Mouse (Mus musculus): ENCODE results near the gene Gnl1.
"Not testable (repeated sequence)": the region's sequence is repeated elsewhere in the genome, so short reads cannot be mapped to it uniquely, and the experiment has no call there.

The Gnl1 gene

DNA sequence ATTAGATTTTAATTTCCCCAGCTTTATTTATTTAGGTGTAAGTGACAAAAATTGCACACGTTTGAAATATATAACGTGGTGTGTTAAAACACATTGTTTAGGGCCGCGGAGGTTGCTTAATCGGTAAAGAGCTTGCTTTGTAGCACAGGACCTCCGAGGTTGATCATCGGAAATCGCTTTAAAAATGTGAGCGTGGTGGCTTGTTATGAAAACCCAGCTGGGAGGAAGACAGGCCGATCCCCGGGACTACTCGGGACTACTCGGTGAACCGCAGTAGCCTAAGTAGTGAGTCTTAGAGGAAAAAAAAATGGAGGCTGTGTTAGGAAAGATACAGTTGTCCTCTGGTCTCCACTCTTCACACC, 15.2 kb downstream of the Gnl1 start:
- DNase-seq = no peak

- peak; percentile 98 to 99 for DNase-seq
Measured at GRCm38 (mm10) chr17:35996949-35997348, 17.3 kb downstream of the Gnl1 start.

DNA sequence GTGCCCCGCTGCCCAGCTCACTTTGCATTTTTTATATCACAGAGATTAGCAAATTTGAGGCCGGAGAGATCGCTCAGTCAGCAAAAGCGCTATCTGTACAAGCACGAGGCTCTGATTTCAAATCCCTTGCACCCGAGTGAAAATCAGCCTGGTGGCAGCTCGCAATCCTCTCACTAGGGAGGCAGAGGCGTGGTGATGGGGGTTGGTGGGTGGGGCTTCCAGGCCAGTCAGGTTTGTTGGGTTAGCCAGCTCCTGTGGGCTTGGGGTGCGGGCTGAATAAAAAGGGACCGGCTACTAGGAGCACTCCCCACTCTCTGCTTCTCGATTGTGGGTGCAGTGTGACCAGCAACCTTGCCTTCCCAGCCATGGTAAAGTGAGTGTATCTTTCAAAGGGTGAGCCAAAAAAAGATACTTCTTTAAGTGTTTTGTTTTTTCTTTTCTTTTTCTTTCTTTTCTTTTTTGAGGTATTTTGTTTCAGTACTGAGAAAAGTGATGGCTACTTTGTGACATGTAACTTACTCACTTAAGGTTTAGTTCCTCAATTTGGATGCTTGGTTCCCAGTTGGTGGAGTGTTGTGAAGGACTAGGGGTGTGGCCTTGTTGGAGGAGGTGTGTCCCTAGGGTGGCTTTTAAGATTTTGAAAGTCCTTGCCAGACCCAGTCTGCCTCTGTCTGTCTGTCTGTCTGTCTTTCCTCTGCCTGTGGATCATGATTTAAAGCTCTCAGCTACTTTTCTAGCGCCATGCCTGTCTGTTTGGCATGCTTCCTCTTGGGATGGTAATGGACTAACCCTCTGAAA, 18.3 kb downstream of the Gnl1 start:
- no peak for DNase-seq

DNA sequence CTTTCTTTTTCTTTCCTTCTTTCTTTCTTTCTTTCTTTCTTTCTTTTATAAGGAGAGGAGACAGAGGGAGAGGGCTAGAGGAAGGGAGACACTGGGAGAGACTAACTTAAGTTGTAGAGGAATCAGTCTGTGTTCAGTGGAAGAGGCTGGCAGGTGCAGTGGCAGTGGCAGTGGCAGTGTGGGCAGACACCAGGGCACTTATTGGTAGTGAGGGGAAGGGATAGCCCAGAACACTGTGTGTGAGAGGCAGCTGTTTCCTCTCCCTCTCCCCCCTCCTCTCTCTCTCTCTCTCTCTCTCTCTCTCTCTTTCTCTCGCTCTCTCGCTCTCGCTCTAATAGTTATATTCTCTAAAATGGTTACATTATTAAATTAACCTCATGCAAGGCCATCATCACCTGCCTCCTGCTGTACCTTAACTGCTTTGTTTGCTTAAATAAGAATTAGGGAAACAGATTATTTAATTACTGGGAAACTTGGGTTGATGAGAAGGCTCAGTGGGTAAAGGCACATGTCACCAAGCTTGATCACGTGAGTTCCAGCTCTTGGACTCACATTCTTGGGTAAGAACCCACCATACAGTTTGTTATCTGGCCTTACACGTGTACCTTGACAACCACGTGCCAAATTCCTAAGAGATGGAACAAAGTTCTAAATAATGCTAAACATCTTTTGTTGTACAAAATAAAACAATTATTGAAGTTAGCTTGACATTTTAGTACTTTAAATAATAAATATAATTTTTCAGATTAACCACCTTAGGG, 19.1 kb downstream of the Gnl1 start:
- no peak for DNase-seq

- no peak for DNase-seq
Measured at GRCm38 (mm10) chr17:35999356-35999755, 19.7 kb downstream of the Gnl1 start.

DNA sequence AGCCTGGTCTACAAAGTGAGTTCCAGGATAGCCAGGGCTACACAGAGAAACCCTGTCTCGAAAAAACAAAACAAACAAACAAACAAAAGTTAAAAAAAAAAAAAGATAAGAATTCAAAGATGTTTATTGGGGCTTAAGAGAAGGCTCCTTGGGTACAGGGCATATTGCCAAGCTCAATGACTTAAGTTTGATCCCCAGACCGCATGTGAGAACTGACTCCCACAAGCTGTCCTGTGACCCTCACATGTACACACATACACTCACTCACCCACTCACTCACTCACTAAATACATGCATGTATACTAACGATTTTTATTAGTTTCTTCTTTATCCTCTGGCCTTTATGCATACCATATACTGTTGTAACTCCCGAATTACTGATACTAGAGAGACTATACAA, 20.7 kb downstream of the Gnl1 start:
- no peak for DNase-seq

DNA sequence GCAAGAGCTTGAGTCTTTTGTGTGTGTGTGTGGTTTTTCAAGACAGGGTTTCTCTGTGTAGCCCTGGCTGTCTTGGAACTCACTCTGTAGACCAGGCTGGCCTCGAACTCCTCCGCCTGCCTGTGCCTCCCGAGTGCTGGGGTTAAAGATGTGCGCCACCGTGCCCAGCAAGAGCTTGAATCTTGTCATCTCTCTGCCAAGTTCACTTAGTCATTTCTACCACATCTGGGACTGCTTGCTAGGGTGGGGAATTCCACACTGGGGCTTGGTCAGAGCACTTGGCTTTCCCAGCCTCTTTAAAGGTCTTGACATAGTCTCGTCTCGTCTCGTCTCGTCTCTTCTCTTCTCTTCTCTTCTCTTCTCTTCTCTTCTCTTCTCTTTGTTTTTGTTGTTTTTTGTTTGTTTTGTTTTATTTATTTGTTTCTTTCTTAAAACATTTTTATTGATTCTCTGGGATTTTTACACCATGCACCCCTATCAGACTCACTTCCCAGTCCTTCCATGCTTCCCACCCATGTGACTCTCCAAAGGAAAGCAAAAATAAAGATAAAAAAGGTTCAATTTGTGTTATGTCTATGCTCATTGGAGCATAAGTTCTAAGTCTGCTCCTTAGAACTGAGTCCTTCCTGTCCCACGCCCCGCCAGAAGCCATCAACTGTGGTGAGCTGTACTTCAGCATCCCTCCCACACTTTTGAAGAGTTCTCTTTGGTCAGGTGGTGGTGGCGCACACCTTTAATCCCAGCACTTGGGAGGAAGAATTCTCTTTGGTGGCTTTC, 21.7 kb downstream of the Gnl1 start:
- DNase-seq = no peak

DNA sequence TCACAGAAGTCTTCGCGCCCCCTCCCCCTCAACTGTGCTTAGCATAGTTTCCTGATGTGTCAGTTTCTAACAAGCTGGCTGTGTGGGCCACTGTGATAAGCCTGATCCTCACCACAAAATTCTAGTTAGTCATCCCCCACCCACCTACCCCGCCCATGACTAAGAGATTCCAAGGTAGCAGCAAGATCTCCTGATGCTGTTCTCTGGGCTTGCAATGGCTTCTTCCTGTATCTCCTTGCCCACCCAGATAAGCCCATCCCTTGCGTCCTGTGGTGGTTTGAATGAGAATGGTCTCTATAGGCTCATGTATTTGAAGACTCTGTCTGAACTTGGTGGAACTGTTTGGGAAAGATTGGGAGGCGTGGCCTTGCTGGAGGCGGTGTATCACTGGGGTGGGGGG, 22.3 kb downstream of the Gnl1 start:
- no peak for DNase-seq

GRCm38 (mm10) chr17:36003331-36003730, 23.7 kb downstream of the Gnl1 start:
- DNase-seq = no peak

- not testable (repeated sequence) for DNase-seq
Measured at GRCm38 (mm10) chr17:36004409-36004808, 24.8 kb downstream of the Gnl1 start.

GRCm38 (mm10) chr17:36014977-36015376, 35.3 kb downstream of the Gnl1 start:
- no peak for DNase-seq

- no peak for DNase-seq
Measured at GRCm38 (mm10) chr17:36017046-36017445, 37.4 kb downstream of the Gnl1 start.

- no peak for DNase-seq
Measured at GRCm38 (mm10) chr17:36018979-36019378, 39.3 kb downstream of the Gnl1 start.

GRCm38 (mm10) chr17:36019519-36019918, 39.9 kb downstream of the Gnl1 start:
- no peak for DNase-seq

GRCm38 (mm10) chr17:36020191-36021073, 40.8 kb downstream of the Gnl1 start, which contains the start of gene H2-T24:
Gene H2-T24 (minus strand): TSS chr17:36020560.
- peak in 1 of 2 experiments; percentile 17 for DNase-seq

- DNase-seq = no peak
Measured at GRCm38 (mm10) chr17:36021309-36021708, 41.7 kb downstream of the Gnl1 start.

DNA sequence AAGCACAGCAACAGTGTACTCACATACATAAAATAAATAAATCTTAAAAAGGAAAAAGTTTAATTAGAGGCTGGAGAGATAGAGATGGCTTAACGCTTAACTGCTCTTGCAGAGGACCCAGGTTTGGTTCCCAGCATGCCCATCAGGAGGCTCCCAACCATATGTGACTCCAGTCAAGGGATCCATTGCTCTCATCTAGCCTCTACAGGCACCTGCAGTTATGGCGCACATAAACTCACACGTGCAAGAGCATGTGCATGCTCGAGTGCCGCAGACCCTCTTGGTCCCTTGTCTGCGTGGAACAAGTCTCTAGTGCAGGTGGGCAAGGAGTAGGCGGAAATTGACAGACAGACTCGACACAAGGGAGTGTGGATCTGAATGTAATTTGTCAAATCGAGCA, 42.4 kb downstream of the Gnl1 start:
- DNase-seq = no peak

GRCm38 (mm10) chr17:36022922-36023321, 43.3 kb downstream of the Gnl1 start:
- no peak for DNase-seq

- no peak for DNase-seq
Measured at GRCm38 (mm10) chr17:36023710-36024654, 44.3 kb downstream of the Gnl1 start.

GRCm38 (mm10) chr17:36025197-36025596, 45.5 kb downstream of the Gnl1 start:
- DNase-seq = peak in 1 of 2 experiments; percentile 20

DNA sequence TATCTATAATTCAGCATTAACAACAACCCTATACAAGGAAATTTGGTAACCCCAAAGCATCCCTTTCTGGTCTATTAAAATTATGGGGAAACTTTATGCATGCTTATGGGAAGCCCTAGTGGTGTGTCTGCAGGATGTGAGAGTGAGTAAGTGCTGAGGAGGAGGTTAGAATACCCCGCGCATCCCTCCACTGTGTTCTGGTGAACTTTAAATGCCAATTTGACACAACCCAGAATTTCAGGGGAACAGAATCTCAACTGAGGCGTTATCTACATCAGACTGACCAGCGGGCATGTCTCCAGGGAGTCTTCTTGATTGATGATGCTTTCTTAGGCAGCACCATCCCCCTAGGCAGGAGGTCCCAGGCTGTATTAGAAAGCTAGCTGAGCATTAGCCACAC, 46.2 kb downstream of the Gnl1 start:
- DNase-seq = no peak

Data from cerebellum, postnatal 10 days (tissue).